Mouse (Mus musculus) liver, adult 2 months (tissue): ENCODE data around the gene Utrn. TPM values are rescaled to one million over a fixed set of nuclear protein-coding genes. Genes with fewer than 3 reads are reported as not detected.

ENCODE experiments used
- DNase-seq: peaks from one replicate; pipeline ENCODE4 v3.0.0-alpha.2; 2011; ENCODE audit warnings: low read depth, low spot score; ENCODE audit errors: extremely low read depth
- H3K27ac ChIP-seq: fragments of 200-500 bp; replicated peaks from 2 replicates; pipeline ENCODE4 v1.5.1; 2012; ENCODE audit warnings: low read depth, mild to moderate bottlenecking, control low read depth, inconsistent platforms, low read length; ENCODE audit not compliant: insufficient read depth
- H3K27me3 ChIP-seq: fragments of 200-500 bp; 2 replicates; pipeline ENCODE4 v1.6.1; 2012; ENCODE audit warnings: mild to moderate bottlenecking, moderate library complexity, low read length, inconsistent platforms; ENCODE audit not compliant: control insufficient read depth, insufficient read depth
- H3K36me3 ChIP-seq: fragments of 200-500 bp; 2 replicates; pipeline ENCODE4 v1.6.1; 2012; ENCODE audit warnings: low read length, inconsistent platforms; ENCODE audit not compliant: control insufficient read depth, insufficient read depth
- H3K4me1 ChIP-seq: fragments of 200-500 bp; 2 replicates; pipeline ENCODE4 v1.6.1; 2011; ENCODE audit warnings: low read length; ENCODE audit not compliant: control insufficient read depth, insufficient read depth
- H3K4me3 ChIP-seq: fragments of 200-500 bp; 2 replicates; pipeline ENCODE4 v1.5.1; 2011; ENCODE audit warnings: low read depth, mild to moderate bottlenecking, control low read depth, low read length, moderate library complexity; ENCODE audit not compliant: insufficient read depth
- H3K79me2 ChIP-seq: fragments of 200-500 bp; 2 replicates; pipeline ENCODE4 v1.6.1; 2012; ENCODE audit warnings: inconsistent platforms, mild to moderate bottlenecking, low read length, moderate library complexity; ENCODE audit not compliant: control insufficient read depth, insufficient read depth
- H3K9ac ChIP-seq: fragments of 200-500 bp; 2 replicates; pipeline ENCODE4 v1.6.1; 2012; ENCODE audit warnings: low read depth, mild to moderate bottlenecking, control low read depth, inconsistent platforms, low read length
- CTCF ChIP-seq: fragments of 200-500 bp; IDR thresholded peaks from 2 replicates; pipeline ENCODE4 v1.5.1; 2011; ENCODE audit warnings: low read depth, low read length, control low read depth
- POLR2A ChIP-seq: fragments of 200-500 bp; IDR thresholded peaks from 2 replicates; pipeline ENCODE4 v1.6.1; 2011; ENCODE audit warnings: low read length, control low read depth; ENCODE audit not compliant: insufficient read depth; ENCODE audit errors: extremely low read depth
- WGBS: fragments of 180-500 bp; shearing (Covaris S2); methylation state at CpG from one replicate; pipeline ENCODE4 v1.1.7; 2018; 5-methylcytosine and 5-hydroxymethylcytosine counted together
- polyA plus RNA-seq: library from polyadenylated mRNA; depleted of rRNA; stranded (reverse); fragments of >200 nt; gene quantifications from 2 replicates; pipeline ENCODE4 v1.2.3, GENCODE M21; 2012
- total RNA-seq: library from RNA; depleted of rRNA; stranded (reverse); fragments of >200 nt; gene quantifications from 2 replicates; pipeline ENCODE4 v1.2.3, GENCODE M21; 2014

Gene Utrn
- total and polyA plus RNA-seq, 2 experiments, result 5.9 to 25.7 TPM

- Histone ChIP-seq H3K79me2 (no peaks in the 10 kb centered on the region), H3K27ac (no peak overlapping the region), H3K27me3 (no peaks in the 10 kb centered on the region), H3K36me3 (no peaks in the 10 kb centered on the region; the same call in 1 of the 2 replicates), H3K4me3 (no peak overlapping the region), H3K4me1 (no peaks in the 10 kb centered on the region), H3K9ac (no peak overlapping the region)
- DNase-seq, result no peak
- whole genome bisulfite sequencing, result 69% methylated on average over 3 of the region's 3 CpGs
- TF ChIP-seq POLR2A (no peak), CTCF (no peak)
These were observed 491.4 kb downstream of the Utrn start for GRCm38 (mm10) chr10:12377727-12378126.

- Histone ChIP-seq H3K4me1 (no peaks in the 10 kb centered on the region), H3K27ac (no peak overlapping the region), H3K4me3 (no peak overlapping the region), H3K36me3 (no peaks in the 10 kb centered on the region), H3K9ac (no peak overlapping the region), H3K79me2 (no peaks in the 10 kb centered on the region), H3K27me3 (no peaks in the 10 kb centered on the region)
- no peak for DNase-seq
- no peak for TF ChIP-seq CTCF
- no peak for TF ChIP-seq POLR2A
- 85% methylated on average over 2 of the region's 2 CpGs for WGBS
These were observed 493.1 kb downstream of the Utrn start for GRCm38 (mm10) chr10:12376015-12376414.

DNA sequence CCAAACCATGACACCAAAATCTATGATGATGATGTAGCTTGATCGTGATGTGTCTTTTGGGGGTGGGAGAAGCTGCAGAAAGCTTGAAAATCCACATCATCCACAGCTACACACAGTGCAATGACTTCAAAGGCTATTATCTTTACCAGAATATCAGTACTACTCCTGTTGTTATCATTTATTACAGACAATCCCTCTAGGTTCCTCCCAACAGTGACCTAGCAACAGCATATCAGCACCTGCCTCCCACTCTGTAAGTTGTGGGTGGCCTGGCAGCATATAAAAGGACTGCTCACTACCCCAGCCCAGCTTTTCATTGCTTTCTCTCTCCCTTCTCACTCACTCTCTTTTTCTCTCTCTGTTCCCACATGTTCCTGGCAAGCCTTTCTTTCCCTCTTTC lies 494.4 kb downstream of the Utrn start:
- DNase-seq, result no peak
- no peak overlapping the region for H3K4me3 ChIP-seq
- no peak overlapping the region for H3K9ac ChIP-seq
- H3K36me3 ChIP-seq, result no peaks in the 10 kb centered on the region
- H3K27me3 ChIP-seq, result no peaks in the 10 kb centered on the region
- no peaks in the 10 kb centered on the region for H3K4me1 ChIP-seq
- H3K27ac ChIP-seq, result no peak overlapping the region
- WGBS, result 90% methylated on average over 1 of the region's 1 CpGs
- no peaks in the 10 kb centered on the region for H3K79me2 ChIP-seq
- TF ChIP-seq POLR2A, result no peak
- TF ChIP-seq CTCF, result no peak

DNA sequence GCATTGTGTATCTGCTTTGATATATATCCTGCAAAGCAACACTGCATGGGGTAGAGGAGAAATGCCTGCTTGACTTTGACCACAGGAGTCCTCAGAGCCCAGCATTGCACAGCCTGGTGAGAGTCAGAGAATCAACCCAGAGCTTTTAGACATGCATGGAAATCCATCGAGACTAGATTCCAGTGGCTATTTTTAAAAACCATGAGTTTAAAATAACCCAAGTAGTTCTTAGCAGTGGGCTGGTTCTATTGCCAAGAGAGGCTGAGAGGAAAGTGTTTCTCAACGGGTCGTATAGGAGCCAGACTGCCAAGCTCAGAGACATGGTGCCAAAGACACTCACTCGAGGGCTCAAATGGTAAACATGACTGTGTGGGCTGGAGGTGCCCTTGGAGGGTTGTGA lies 514.6 kb downstream of the Utrn start:
- Histone ChIP-seq H3K4me3 (no peak overlapping the region), H3K27ac (no peak overlapping the region), H3K4me1 (no peaks in the 10 kb centered on the region), H3K36me3 (no peaks in the 10 kb centered on the region), H3K27me3 (no peaks in the 10 kb centered on the region), H3K9ac (no peak overlapping the region), H3K79me2 (no peaks in the 10 kb centered on the region)
- 82% methylated on average over 4 of the region's 4 CpGs for WGBS
- DNase-seq, result no peak
- TF ChIP-seq POLR2A, result no peak
- TF ChIP-seq CTCF, result no peak

DNA sequence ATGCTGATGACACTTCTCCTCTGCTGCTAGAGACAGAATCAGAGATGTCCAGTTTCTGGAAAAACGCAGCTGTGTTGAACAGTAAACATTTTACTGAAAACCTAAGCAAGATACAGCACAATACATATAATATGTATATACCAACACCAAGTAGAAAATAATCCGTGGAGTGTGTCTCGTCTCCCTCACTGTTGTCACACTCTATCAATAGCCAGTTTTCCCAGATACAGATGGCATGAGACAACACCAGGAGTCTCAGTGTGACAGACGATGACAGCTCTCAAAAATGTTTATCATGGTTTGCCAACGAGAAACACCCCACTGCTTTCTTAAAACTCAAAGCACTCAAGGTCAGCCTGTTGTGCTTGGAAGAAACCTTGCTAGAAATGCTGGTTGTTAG lies 515.1 kb downstream of the Utrn start:
- H3K27me3 ChIP-seq, result no peaks in the 10 kb centered on the region
- no peak for DNase-seq
- no peaks in the 10 kb centered on the region for H3K4me1 ChIP-seq
- no peak overlapping the region for H3K27ac ChIP-seq
- 79% methylated on average over 5 of the region's 5 CpGs for WGBS
- no peak overlapping the region for H3K4me3 ChIP-seq
- no peaks in the 10 kb centered on the region for H3K36me3 ChIP-seq
- H3K79me2 ChIP-seq, result no peaks in the 10 kb centered on the region
- H3K9ac ChIP-seq, result no peak overlapping the region
- no peak for TF ChIP-seq CTCF
- no peak for TF ChIP-seq POLR2A

- WGBS, result 80% methylated on average over 10 of the region's 10 CpGs
- Histone ChIP-seq H3K36me3 (no peaks in the 10 kb centered on the region), H3K4me1 (no peaks in the 10 kb centered on the region), H3K9ac (no peak overlapping the region), H3K27ac (no peak overlapping the region), H3K27me3 (no peaks in the 10 kb centered on the region), H3K79me2 (no peaks in the 10 kb centered on the region), H3K4me3 (no peak overlapping the region)
- no peak for DNase-seq
- TF ChIP-seq POLR2A, result no peak
- TF ChIP-seq CTCF, result no peak
These were observed 529.2 kb downstream of the Utrn start for GRCm38 (mm10) chr10:12339704-12340558.
